In genomic region chr4:82698616-82699015, GRCm38 (mm10) we compare ENCODE assay signal across 26 mouse cellular contexts.
"Had no signal": no experiment of that assay in that cellular context is flagged by ENCODE, and none has a peak within 500 bp of the region (broad histone marks: within the 10 kb centered on the region; RNA-seq: fewer than 3 reads in every experiment).

No protein-coding gene starts in this region.

- ATAC-seq: hindbrain, postnatal 0 days; intestine, embryonic 16.5 days; liver, embryonic 12.5 days had no signal

- H3K27me3 ChIP-seq: heart, embryonic 13.5 days; heart, embryonic 15.5 days; hindbrain, embryonic 13.5 days; hindbrain, embryonic 15.5 days; kidney, embryonic 15.5 days; limb, embryonic 13.5 days; limb, embryonic 15.5 days; liver, embryonic 12.5 days had no signal

- H3K9ac ChIP-seq: heart, embryonic 13.5 days; heart, embryonic 15.5 days; hindbrain, embryonic 13.5 days; hindbrain, embryonic 15.5 days; kidney, embryonic 15.5 days; limb, embryonic 13.5 days; limb, embryonic 15.5 days; liver, embryonic 12.5 days; liver, embryonic 14.5 days had no signal

- DNase-seq: gastrocnemius, postnatal 14 days; gastrocnemius, postnatal 36 days; heart, adult 18-20 months; heart, postnatal 14 days; heart, postnatal 36 days; kidney, adult 11 months; kidney, adult 2 months; kidney, adult 9 months; kidney, postnatal 14 days; kidney, postnatal 36 days; layer of hippocampus, adult 9-11 months; layer of hippocampus, postnatal 36 days; left cerebral cortex, postnatal 4 days had no signal

- H3K4me3 ChIP-seq: heart, embryonic 13.5 days; heart, embryonic 15.5 days; hindbrain, embryonic 13.5 days; hindbrain, embryonic 15.5 days; kidney, embryonic 15.5 days; limb, embryonic 13.5 days; limb, embryonic 15.5 days; liver, embryonic 12.5 days had no signal

- H3K9me3 ChIP-seq: heart, embryonic 13.5 days; heart, embryonic 15.5 days; hindbrain, embryonic 13.5 days; hindbrain, embryonic 15.5 days; kidney, embryonic 15.5 days; limb, embryonic 13.5 days; limb, embryonic 15.5 days; liver, embryonic 12.5 days had no signal

- H3K27ac ChIP-seq: heart, embryonic 13.5 days; heart, embryonic 15.5 days; hindbrain, embryonic 13.5 days; hindbrain, embryonic 15.5 days; hindbrain, postnatal 0 days; kidney, embryonic 15.5 days; kidney, postnatal 0 days; limb, embryonic 13.5 days; limb, embryonic 15.5 days; liver, embryonic 12.5 days; liver, embryonic 14.5 days had no signal

- H3K4me1 ChIP-seq: liver, embryonic 12.5 days had no signal

- H3K4me2 ChIP-seq: heart, embryonic 11.5 days; heart, embryonic 13.5 days; heart, embryonic 15.5 days; hindbrain, embryonic 13.5 days; hindbrain, embryonic 15.5 days; kidney, embryonic 15.5 days; limb, embryonic 13.5 days; limb, embryonic 15.5 days; liver, embryonic 12.5 days had no signal

- H3K36me3 ChIP-seq: heart, embryonic 13.5 days; heart, embryonic 15.5 days; hindbrain, embryonic 13.5 days; hindbrain, embryonic 15.5 days; kidney, embryonic 15.5 days; limb, embryonic 13.5 days; limb, embryonic 15.5 days; liver, embryonic 12.5 days had no signal
